Mouse (Mus musculus): Measurements from ENCODE around the gene March1.
"Not testable (repeated sequence)": the region's sequence is repeated elsewhere in the genome, so short reads cannot be mapped to it uniquely, and the experiment has no call there.

March1 gene

GRCm38 (mm10) chr8:66317824-66318223 lies 700.1 kb downstream of the March1 start:
- DNase-seq (ENCODE audit: low spot score) = no peak

- DNase-seq (ENCODE audit: low spot score) = no peak
These were observed 705.5 kb downstream of the March1 start for GRCm38 (mm10) chr8:66323045-66323807.

GRCm38 (mm10) chr8:66326396-66326795 lies 708.7 kb downstream of the March1 start:
- DNase-seq (ENCODE audit: low spot score) = no peak

- no peak for DNase-seq (ENCODE audit: low spot score)
These were observed 714.5 kb downstream of the March1 start for GRCm38 (mm10) chr8:66332206-66332605.

- no peak for DNase-seq (ENCODE audit: low spot score)
These were observed 716.6 kb downstream of the March1 start for GRCm38 (mm10) chr8:66334265-66334664.

GRCm38 (mm10) chr8:66339551-66339950 lies 721.9 kb downstream of the March1 start:
- DNase-seq (ENCODE audit: low spot score) = no peak

- no peak for DNase-seq (ENCODE audit: low spot score)
These were observed 725.2 kb downstream of the March1 start for GRCm38 (mm10) chr8:66342928-66343327.

- DNase-seq (ENCODE audit: low spot score) = no peak
These were observed 745.4 kb downstream of the March1 start for GRCm38 (mm10) chr8:66362882-66363801.

GRCm38 (mm10) chr8:66383694-66384373 lies 766.1 kb downstream of the March1 start:
- DNase-seq (ENCODE audit: low spot score) = no peak

GRCm38 (mm10) chr8:66386008-66386407 lies 768.3 kb downstream of the March1 start:
- no peak for DNase-seq (ENCODE audit: low spot score)

- DNase-seq (ENCODE audit: low spot score) = no peak
These were observed 771.0 kb downstream of the March1 start for GRCm38 (mm10) chr8:66388693-66389092.

GRCm38 (mm10) chr8:66391554-66391953 lies 773.9 kb downstream of the March1 start:
- no peak for DNase-seq (ENCODE audit: low spot score)

GRCm38 (mm10) chr8:66392900-66393299 lies 775.2 kb downstream of the March1 start:
- DNase-seq (ENCODE audit: low spot score) = no peak

- no peak for DNase-seq (ENCODE audit: low spot score)
These were observed 776.4 kb downstream of the March1 start for GRCm38 (mm10) chr8:66394148-66394547.

- DNase-seq (ENCODE audit: low spot score) = no peak
These were observed 780.1 kb downstream of the March1 start for GRCm38 (mm10) chr8:66397811-66398210.

- DNase-seq (ENCODE audit: low spot score) = no peak
These were observed 782.4 kb downstream of the March1 start for GRCm38 (mm10) chr8:66400050-66400449.

GRCm38 (mm10) chr8:66404711-66405414 lies 787.2 kb downstream of the March1 start:
- no peak for DNase-seq (ENCODE audit: low spot score)

GRCm38 (mm10) chr8:66405796-66406195 lies 788.1 kb downstream of the March1 start:
- DNase-seq (ENCODE audit: low spot score) = not testable (repeated sequence)

- no peak for DNase-seq (ENCODE audit: low spot score)
These were observed 789.1 kb downstream of the March1 start for GRCm38 (mm10) chr8:66406596-66407361.

GRCm38 (mm10) chr8:66410080-66410615 lies 792.4 kb downstream of the March1 start:
- no peak for DNase-seq (ENCODE audit: low spot score)

- no peak for DNase-seq (ENCODE audit: low spot score)
These were observed 795.4 kb downstream of the March1 start for GRCm38 (mm10) chr8:66413101-66413500.

Data from adipocyte (in vitro differentiated cells).